Mouse (Mus musculus) midbrain, embryonic 10.5 days (tissue): ENCODE results near the gene Upf2. TPM values are rescaled to one million over a fixed set of nuclear protein-coding genes. Genes with fewer than 3 reads are reported as not detected.

Experiments used
- DNase-seq: peaks from one replicate; pipeline ENCODE4 v3.0.0-alpha.2; 2017; ENCODE audit warnings: low spot score
- H3K27ac ChIP-seq: fragments of 300-500 bp; sonication (generic); replicated peaks from 2 replicates; pipeline ENCODE4 v1.5.1; 2016; ENCODE audit warnings: mild to moderate bottlenecking
- H3K27me3 ChIP-seq: fragments of 300-500 bp; sonication (generic); 2 replicates; pipeline ENCODE4 v1.6.1; 2016; ENCODE audit warnings: low read depth, mild to moderate bottlenecking; ENCODE audit not compliant: poor library complexity, severe bottlenecking
- H3K36me3 ChIP-seq: fragments of 300-500 bp; sonication (generic); 2 replicates; pipeline ENCODE4 v1.6.1; 2016; ENCODE audit warnings: mild to moderate bottlenecking, moderate library complexity
- H3K4me1 ChIP-seq: fragments of 300-500 bp; sonication (generic); 2 replicates; pipeline ENCODE4 v1.6.1; 2016
- H3K4me3 ChIP-seq: fragments of 300-500 bp; sonication (generic); 2 replicates; pipeline ENCODE4 v1.5.1; 2016; ENCODE audit warnings: mild to moderate bottlenecking, moderate library complexity
- H3K9me3 ChIP-seq: fragments of 300-500 bp; sonication (generic); replicated peaks from 2 replicates; pipeline ENCODE4 v1.6.1; 2016; ENCODE audit warnings: mild to moderate bottlenecking
- WGBS: fragments of 180-500 bp; shearing (Covaris S2); methylation state at CpG from one replicate; pipeline ENCODE4 v1.1.7; 2016; 5-methylcytosine and 5-hydroxymethylcytosine counted together
- polyA plus RNA-seq: library from polyadenylated mRNA; unstranded; fragments of >200 nt; fragmentation: Nextera tagmentation; extraction: Ambion mirVana; gene quantifications from 2 replicates; pipeline ENCODE4 v1.2.1, GENCODE M21; 2016

Upf2 gene
- polyA plus RNA-seq: 10.3 TPM in 2 replicates

GRCm38 (mm10) chr2:5950766-5951595 lies at the start of gene Upf2:
Gene Upf2 (plus strand): TSS chr2:5951469.
- peak; percentile 93 for DNase-seq
- H3K4me3 ChIP-seq: peak within 1 kb of the TSS; percentile 74
- H3K4me1 ChIP-seq: peaks cover 19% of the 10 kb centered on the region
- no peaks in the 10 kb centered on the region for H3K9me3 ChIP-seq
- no peaks in the 10 kb centered on the region for H3K27me3 ChIP-seq
- under 1% methylated on average over 47 of the region's 54 CpGs for WGBS
- 0 out of 2 replicates have a peak, but pooled peaks cover 3% of the 10 kb centered on the region for H3K36me3 ChIP-seq
- H3K27ac ChIP-seq: peak within 1 kb of the TSS; percentile 95

DNA sequence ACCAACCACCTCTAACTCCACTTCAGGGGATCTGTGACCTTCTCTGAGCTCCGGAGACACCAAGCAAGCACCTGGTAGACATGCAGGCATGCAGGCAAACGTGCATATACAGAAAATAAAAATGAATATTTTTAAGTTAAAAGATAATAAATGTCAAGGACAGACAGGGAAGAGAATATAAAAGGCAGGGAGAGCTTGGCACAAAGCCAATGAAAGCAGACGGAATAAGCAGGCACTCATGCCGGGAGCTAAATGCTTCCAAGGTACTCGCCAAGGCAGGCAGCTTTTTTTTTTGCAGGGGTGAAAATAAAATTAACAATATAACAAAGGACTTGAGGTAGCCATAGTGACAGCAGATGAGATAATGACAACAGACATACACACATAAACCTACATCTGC lies 45.2 kb upstream of the Upf2 start:
- Histone ChIP-seq H3K4me1 (no peaks in the 10 kb centered on the region), H3K27me3 (no peaks in the 10 kb centered on the region), H3K36me3 (peaks cover 19% of the 10 kb centered on the region), H3K27ac (no peak overlapping the region), H3K4me3 (no peak overlapping the region), H3K9me3 (no peaks in the 10 kb centered on the region)
- 86% methylated on average over 5 of the region's 5 CpGs for WGBS
- no peak for DNase-seq

DNA sequence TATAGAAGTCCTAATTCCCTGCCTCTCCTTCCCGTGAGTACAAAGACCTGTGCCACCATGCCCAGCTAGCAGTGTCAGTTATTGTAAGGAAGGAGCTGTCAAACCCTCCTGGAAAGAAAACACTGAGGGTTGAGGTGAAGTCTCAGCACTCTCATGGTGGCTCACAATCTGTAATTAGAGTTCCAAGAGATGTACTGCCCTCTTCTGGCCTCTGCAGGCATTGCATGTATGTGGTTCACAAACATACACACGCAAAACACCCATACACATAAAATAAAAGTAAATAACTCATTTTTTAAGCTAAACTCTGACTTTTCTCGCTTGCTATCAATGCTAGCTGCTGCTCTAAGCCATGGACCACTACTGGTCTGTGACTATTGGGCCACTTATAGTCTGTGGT lies 44.6 kb upstream of the Upf2 start:
- no peak overlapping the region for H3K4me3 ChIP-seq
- H3K9me3 ChIP-seq: no peaks in the 10 kb centered on the region
- WGBS: 55% methylated on average over 3 of the region's 3 CpGs
- peaks cover 18% of the 10 kb centered on the region for H3K36me3 ChIP-seq
- peak; percentile 49 for DNase-seq
- H3K4me1 ChIP-seq: no peaks in the 10 kb centered on the region
- no peak overlapping the region for H3K27ac ChIP-seq
- H3K27me3 ChIP-seq: no peaks in the 10 kb centered on the region

DNA sequence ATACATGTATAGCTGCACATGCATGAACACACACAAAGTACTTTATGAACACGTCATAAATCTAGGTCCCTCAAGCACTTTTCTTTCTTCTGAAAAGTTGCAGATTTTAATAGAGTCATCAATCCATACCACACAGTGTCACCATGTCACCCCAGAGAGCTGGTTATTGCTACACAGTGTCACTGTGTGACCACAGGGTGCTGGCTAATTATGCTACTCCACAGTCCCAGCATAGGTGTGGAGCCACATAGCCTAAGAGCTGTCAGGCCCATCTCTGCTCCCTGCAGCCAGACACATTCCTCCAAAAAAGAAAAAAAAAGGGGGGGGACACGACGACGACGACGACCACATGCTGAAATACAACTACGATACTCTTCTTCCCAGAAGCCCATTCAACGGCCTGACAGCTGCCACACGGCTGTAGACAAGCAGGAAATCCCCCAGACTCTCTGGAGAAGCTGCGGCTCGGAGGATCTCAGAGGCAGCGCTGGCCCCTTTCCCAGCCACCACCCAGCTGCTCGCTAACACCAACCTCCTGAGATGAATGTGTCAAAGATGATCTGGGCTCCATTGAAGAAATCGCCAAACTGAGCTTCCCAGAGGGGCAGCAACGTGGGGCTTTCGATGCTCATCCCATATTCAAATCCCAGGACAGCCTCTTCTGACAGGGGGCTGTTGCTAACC lies 39.8 kb upstream of the Upf2 start:
- H3K4me3 ChIP-seq: no peak overlapping the region
- no peaks in the 10 kb centered on the region for H3K9me3 ChIP-seq
- no peaks in the 10 kb centered on the region for H3K4me1 ChIP-seq
- no peak for DNase-seq
- WGBS: 85% methylated on average over 16 of the region's 16 CpGs
- peaks cover 23% of the 10 kb centered on the region for H3K36me3 ChIP-seq
- no peaks in the 10 kb centered on the region for H3K27me3 ChIP-seq
- H3K27ac ChIP-seq: no peak overlapping the region

DNA sequence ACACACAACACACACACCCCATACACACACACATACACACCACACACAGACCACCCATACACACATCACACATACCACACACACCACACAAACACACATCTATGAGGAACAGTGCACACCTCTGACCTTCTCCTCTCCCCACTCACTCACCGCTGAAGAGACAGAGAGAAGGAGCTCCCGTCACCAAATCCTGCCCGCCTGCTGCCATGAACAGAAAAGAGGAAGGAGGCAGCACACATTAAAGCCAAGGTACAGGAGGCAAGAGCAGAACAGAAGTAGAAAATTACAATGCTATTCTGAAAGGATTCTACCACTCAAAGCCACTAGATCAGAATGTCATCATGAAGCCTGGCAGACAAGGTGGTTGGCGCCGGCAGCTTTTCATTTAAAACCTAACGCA lies 28.4 kb upstream of the Upf2 start:
- Histone ChIP-seq H3K4me3 (no peak overlapping the region), H3K4me1 (no peaks in the 10 kb centered on the region), H3K9me3 (no peaks in the 10 kb centered on the region), H3K27ac (no peak overlapping the region), H3K36me3 (peaks cover 29% of the 10 kb centered on the region), H3K27me3 (no peaks in the 10 kb centered on the region)
- 93% methylated on average over 6 of the region's 6 CpGs for WGBS
- DNase-seq: no peak

- peaks cover 36% of the 10 kb centered on the region for H3K36me3 ChIP-seq
- H3K4me3 ChIP-seq: no peak overlapping the region
- H3K4me1 ChIP-seq: no peaks in the 10 kb centered on the region
- no peaks in the 10 kb centered on the region for H3K9me3 ChIP-seq
- no peak overlapping the region for H3K27ac ChIP-seq
- no peak for DNase-seq
- WGBS: 88% methylated on average over 9 of the region's 9 CpGs
- no peaks in the 10 kb centered on the region for H3K27me3 ChIP-seq
Observed at GRCm38 (mm10) chr2:5923786-5924185, 27.5 kb upstream of the Upf2 start.

DNA sequence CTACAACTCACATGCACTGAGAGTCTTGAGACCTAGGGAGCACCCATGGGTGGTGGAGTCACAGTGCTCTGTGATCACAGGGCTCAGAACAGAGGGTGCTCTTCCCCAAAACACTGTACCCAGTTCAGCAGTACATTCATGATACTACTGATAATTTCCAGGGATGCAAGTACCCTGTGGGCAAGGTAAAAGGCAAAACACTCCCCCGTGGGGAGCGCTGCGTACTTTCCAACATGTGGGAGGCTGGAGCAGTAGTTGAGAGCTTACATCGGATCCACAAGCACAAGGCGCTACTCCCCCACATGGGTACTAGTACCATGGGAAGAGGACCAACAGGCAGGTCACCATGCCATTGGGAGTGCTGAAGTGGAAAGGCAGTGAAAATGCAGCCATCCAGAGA lies 23.8 kb upstream of the Upf2 start:
- H3K27me3 ChIP-seq: no peaks in the 10 kb centered on the region
- peaks cover 33% of the 10 kb centered on the region for H3K36me3 ChIP-seq
- WGBS: 97% methylated on average over 5 of the region's 5 CpGs

DNA sequence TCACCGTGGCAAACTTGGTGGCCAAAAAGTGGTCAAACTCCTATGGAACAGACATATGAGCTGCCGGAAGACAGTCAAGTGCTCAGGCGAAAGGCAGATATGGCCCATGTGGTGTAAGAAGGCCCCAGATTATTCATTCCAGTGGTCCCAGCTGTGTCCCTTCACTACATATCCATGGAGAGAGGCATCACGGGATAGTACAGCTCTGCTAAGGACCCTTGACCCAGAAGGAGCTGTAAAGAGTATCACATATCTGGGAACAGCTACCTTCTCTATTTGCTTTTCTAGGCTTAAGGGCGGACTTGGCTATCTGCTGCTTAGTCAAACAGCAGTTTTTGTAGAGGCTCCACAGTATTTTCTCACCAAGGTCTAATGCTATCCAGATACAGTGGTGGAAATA lies 21.5 kb upstream of the Upf2 start:
- WGBS: 94% methylated on average over 5 of the region's 5 CpGs
- Histone ChIP-seq H3K36me3 (peaks cover 33% of the 10 kb centered on the region), H3K4me1 (no peaks in the 10 kb centered on the region), H3K4me3 (no peak overlapping the region), H3K27me3 (no peaks in the 10 kb centered on the region), H3K27ac (no peak overlapping the region), H3K9me3 (no peaks in the 10 kb centered on the region)
- no peak for DNase-seq

More for the DNA sequence above, 23.8 kb upstream of the Upf2 start:
- no peaks in the 10 kb centered on the region for H3K4me1 ChIP-seq
- no peak overlapping the region for H3K4me3 ChIP-seq
- no peaks in the 10 kb centered on the region for H3K9me3 ChIP-seq
- no peak for DNase-seq
- no peak overlapping the region for H3K27ac ChIP-seq

DNA sequence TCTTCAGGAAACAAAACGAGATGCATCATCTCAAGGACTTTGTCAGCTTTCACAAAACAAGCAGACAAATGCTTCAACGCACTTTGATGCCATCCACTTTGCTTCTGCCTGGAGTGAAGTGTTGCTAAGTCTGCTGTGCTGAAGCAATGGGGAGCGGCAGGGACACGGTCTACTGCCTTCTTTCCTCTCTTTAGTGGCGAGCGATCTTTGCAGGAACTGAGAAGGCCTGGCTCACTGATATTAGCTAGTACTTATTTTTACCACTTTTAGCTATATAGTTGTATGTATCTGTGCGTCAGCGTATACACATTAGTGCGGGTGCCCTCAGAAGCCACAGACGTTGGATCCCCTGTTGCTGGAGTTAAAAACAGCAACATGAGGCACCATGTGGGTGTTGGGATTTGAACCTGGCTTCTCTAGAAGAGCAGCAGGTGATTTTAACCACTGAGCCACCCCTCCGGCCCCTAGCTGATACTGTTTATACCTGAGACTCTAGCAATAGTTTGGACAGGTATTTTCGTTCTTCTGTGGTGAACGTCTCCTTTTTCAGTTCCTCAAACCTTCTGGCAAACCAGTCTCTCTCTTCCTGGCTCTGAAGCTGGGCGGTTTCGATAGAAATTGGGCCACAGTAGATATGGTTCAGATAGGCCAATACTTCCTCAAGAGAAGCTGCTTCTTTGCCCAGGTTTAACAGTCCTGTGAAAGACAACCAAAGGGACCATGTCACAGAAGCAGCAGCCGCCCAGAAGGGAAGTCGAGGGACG lies 20.8 kb upstream of the Upf2 start:
- WGBS: 92% methylated on average over 18 of the region's 18 CpGs
- H3K9me3 ChIP-seq: no peaks in the 10 kb centered on the region

DNA sequence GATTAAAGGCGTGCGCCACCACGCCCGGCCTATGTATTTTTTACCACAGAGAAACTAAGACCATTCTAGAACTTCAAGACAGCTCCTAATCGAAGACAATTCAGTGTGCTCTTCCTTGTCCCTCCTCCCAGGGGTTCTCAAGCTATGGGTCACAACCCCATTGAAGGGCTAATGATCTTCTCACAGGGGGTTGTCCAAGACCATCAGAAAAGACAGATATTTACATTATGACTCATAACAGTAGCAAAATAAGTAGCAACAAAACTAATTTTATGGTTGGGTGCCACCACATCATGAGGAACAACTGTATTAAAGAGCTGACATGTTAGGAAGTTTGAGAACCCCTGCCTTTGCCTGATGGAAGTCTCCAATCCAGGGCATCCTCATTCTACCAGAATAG lies 19.3 kb upstream of the Upf2 start:
- no peaks in the 10 kb centered on the region for H3K27me3 ChIP-seq
- H3K4me3 ChIP-seq: no peak overlapping the region
- peaks cover 33% of the 10 kb centered on the region for H3K36me3 ChIP-seq
- no peaks in the 10 kb centered on the region for H3K4me1 ChIP-seq
- no peak for DNase-seq
- WGBS: 93% methylated on average over 5 of the region's 5 CpGs
- no peaks in the 10 kb centered on the region for H3K9me3 ChIP-seq
- no peak overlapping the region for H3K27ac ChIP-seq

More for the DNA sequence above, 20.8 kb upstream of the Upf2 start:
- no peak for DNase-seq
- H3K36me3 ChIP-seq: peaks cover 33% of the 10 kb centered on the region
- no peak overlapping the region for H3K27ac ChIP-seq
- H3K4me3 ChIP-seq: no peak overlapping the region
- H3K4me1 ChIP-seq: no peaks in the 10 kb centered on the region
- H3K27me3 ChIP-seq: no peaks in the 10 kb centered on the region

- Histone ChIP-seq H3K4me1 (no peaks in the 10 kb centered on the region), H3K9me3 (no peaks in the 10 kb centered on the region), H3K27ac (no peak overlapping the region), H3K27me3 (no peaks in the 10 kb centered on the region), H3K4me3 (no peak overlapping the region), H3K36me3 (peaks cover 7% of the 10 kb centered on the region; the same call in 1 of the 2 replicates)
- 90% methylated on average over 3 of the region's 3 CpGs for WGBS
- DNase-seq: no peak
Observed at GRCm38 (mm10) chr2:5934936-5935335, 16.3 kb upstream of the Upf2 start.

- H3K36me3 ChIP-seq: no peaks in the 10 kb centered on the region
- DNase-seq: no peak
- H3K4me3 ChIP-seq: no peak overlapping the region
- H3K9me3 ChIP-seq: no peaks in the 10 kb centered on the region
- WGBS: 81% methylated on average over 6 of the region's 6 CpGs
- H3K4me1 ChIP-seq: no peaks in the 10 kb centered on the region
- no peak overlapping the region for H3K27ac ChIP-seq
- no peaks in the 10 kb centered on the region for H3K27me3 ChIP-seq
Observed at GRCm38 (mm10) chr2:5936068-5936467, 15.2 kb upstream of the Upf2 start.
